Mouse (Mus musculus) ovary, postnatal 10 days (tissue): ENCODE measurements around the gene Eng.

Source experiments
- DNase-seq: peaks from one replicate; pipeline ENCODE4 v3.0.0; 2022; ENCODE audit warnings: low spot score

Gene Eng

DNA sequence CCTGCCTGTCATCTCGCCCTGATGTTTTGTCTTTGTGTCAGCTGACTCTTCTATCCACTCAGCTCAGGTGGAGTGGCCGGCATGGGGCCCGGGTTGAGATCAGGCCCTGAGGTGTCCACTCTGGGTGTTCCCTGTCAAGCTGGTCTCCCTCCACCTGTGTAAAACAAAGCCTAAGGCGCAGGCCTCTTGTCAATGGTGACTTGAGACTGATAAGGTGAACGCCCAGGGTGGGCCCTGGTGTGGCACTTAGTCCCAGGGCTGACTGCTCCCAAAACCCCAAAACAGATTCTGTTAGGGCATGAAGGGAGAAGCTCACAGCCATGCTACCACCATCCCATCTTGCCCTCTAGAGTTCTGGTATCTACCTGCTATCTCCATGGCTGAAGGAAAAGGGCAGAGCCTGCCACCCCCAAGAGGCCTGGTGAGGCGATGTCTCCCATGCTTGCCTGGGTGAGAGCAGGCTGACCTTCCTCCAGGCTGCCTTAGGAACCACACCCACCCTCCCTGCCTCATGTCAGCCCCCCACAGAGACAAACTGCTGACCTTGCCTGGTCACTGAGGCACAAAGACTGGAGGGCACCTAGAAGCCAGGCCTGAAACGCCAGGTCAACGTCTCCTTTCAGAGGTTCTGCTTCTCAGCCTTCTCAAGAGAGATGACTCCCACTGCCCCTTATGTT lies 1.5 kb upstream of the Eng start:
- no peak for DNase-seq

DNA sequence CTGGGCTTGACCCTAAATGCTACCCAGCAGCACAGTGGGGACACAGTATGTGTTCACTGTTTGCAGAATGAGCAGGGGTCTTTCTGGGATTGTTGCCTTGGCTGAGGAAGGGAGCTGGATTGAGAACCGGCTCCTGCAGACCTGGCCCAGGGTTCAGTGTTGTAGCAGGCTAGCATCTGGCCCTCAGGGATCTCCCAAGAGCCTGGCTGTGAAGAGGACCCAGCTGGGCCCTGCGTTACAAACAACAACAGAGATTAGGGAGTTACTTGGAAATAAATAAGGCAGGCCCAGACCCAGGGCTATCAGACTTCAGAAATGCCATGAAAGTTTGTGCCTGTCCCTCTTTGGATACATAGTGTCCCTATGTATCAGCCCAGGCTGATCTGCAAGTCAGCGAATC lies 748 bp upstream of the Eng start:
- no peak for DNase-seq

DNA sequence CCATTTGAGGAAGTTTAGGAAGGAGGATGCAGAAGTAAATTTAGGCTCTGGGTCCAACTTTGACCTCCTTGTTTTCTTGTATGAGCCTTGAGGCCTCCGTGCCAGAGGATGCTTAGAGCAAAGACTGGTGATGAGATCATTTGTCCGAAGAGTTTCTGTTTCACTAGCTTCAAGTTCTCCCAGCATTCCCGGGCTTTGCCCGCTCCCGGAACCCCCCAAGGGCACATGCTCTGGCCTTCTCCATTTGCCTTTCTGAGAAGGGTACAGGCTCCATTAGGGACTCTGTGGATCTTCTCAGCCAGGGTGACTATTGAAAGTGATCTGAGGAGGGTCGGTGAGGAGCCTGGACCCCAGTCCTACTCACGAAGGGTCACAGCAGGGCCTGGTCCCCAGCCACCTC lies 971 bp downstream of the Eng start:
- no peak for DNase-seq

DNA sequence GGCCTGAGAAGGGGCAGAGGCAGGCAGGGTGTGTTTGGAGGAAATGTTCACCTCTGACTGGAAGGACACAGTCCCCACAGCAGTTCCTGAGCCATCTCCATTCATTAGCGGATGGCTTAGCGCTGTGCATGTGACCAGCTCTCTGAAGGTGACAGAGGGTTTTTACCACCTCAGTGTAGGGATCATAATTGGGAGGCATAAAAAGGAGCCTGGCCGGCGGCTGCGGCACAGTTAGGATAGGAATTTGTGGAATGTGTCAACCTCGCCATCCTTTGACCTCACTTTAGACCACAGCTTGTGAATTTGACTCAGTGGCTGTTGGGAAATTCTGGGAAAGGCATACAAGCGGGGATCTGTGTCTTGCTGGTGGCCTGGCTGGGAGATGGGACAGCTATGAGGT lies 7.4 kb downstream of the Eng start:
- no peak for DNase-seq

DNA sequence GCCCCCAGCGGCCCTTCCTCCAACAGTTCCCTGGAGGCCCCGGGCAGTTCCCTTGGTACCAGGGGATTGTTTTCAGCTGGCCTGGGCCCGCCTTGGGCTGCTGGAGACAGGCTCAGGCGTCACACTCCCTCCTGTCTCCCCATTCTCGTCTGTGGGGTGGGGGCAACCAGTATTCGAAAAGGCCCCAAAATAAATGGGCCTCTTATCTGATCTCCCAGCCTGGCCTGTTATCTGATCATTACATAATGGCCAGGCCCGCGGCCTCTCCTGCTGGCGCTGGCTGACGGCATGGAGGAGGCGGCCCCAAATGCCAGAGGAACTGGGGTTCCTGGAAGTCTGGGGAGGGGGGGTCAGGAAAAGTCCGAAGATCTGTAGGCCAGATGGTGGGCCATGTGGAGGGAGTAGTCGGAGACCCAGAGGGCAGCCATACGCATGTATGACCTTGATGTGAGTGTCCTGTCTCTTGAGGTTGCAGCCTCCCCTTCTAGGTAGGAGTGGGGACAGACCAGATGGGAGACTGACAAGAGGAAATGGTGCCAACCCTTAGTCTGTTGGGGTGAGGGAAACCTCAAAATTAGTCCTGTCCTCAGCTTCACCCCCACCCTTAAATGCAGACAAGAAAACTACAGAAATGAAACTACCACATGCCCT lies 8.5 kb downstream of the Eng start:
- no peak for DNase-seq

DNA sequence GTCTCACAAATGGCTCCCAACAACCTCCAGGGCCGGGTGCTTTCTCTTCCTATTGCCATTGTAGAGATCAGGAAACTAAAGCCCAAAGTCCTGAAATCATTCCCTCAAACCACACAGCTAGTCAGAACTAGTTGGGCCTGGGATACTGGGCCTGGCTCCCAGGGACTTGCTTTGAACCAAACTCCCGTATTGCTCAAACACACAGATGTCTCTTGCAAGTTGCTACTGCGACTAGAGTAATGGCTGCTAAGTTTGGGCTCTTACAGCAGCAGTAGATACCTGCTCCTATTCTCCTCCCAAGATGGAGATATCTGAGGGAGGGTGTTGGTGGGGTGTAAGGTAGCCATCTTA lies 9.0 kb downstream of the Eng start:
- no peak for DNase-seq

DNA sequence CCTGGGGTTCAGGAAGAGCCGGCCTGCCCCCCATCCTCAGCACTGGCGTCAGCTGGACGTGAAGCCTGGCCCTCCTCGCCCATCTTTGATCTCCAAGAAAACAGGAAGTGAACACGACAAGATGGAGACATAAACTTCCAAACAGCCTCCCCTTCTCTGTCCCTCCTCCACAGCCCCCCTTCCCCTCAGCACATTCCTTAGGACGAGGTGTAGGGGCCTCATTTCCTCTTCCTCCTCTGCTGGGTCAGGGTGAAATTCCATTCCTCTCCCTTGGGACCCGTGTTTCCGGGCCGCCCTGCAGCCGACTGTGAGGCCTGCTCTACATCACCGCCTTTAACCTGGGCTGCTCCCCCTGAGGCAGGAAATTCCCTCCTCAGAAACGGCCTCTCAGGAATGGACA lies 9.4 kb downstream of the Eng start:
- no peak for DNase-seq

DNA sequence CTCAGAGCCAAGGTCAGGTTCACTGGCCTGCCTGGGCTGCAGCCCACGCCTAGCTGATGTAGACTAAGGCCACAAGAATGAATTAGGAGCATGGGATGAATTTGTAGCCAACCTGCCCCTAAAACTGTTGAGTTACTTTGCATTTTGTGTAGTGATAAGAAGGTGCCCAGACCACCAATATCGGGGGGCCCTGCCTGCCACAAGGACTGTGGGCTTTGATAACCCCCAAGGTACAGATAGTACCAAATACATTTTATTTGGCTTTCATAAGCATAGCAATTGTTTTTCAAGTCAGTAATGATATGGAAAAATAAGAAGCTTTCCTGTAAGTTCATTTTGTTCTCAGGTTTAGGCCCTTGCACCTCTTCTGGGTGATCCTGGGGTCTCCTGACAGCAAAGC lies 12.5 kb downstream of the Eng start:
- DNase-seq = no peak

DNA sequence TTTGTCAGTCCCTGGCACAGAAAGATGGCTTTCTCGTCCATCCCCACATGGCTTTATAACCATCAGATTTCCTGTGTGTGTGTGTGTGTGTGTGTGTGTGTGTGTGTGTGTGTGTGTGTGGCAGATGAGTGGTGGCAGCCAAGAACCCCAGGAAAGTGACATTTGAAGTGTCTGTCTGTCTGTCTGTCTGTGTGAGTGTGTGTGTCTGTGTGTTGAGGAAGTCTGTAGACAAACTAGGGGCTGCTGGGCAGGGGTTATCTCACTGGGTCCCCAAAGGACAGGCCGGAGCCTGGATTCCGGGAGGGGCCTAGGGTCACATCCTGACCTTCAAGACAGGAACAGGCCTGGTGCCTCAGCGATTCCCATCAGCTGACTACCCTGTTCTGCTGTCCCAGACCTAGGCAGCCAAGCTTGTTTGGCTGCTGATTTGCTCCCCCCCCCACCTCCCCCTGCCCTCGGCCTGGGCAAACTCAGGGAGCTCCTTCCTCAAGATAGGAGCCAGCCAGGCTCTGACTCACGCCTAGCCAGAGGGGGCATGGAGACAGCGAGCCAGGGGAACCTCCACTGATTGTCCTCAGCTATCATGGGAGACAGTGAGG lies 15.2 kb downstream of the Eng start:
- DNase-seq = no peak

DNA sequence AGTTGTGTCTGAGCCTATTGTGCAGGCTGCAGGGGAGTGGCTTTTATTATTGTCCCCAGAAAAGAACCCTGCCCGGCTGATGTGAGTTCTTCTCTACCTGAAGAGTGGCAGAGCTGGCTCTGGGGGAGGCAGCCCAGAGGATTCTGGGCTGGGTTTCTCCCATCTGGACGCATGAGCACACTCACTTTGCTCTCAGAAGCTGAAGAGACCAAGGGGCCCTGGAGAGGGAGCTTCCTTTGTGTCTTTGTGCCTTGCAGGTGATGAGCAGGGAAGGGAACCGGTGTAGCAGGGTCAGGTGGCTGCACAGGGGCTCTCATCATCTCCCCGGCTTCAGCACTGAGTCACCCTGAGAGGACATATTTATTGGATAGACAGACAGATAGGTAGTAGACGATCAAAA lies 15.9 kb downstream of the Eng start:
- DNase-seq = no peak

DNA sequence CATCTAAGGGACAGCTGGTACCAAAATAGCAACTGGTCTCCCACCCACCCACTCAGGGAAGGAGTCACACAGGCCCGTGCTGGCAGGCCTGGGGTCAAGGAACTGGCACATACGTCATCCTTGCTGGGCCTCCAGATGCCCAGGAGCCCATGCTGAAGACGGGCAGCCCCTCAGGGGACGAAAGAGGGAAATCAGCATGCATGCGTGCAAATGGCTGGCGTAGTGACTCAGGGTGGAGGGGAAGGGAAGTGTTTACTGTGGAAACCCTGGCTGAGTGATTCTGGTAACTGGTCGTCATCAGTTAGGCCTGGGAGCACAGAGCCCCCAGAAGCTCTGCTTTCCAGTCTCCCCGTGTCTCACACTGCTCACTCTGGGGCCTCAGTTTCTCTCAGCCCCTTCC lies 18.9 kb downstream of the Eng start:
- no peak for DNase-seq

DNA sequence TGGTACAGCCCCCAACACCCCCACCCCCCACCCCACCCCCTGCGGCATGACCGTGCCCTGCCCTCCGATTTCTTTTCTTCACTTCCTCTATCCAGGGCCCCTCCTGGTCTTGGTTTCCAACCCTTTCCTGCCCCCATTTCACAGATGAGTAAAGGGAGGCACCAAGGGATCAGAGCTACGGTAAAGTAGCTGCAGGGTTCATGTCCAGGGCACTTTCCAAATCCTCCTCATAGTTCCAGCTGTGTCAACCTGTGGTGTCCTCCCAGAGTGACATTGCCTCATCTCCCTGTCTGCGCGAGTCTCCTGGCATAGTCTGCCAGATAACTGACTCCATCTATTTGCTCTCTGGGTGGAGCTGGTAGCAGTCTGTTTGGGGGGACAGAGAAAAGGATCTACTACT lies 19.5 kb downstream of the Eng start:
- DNase-seq = no peak

DNA sequence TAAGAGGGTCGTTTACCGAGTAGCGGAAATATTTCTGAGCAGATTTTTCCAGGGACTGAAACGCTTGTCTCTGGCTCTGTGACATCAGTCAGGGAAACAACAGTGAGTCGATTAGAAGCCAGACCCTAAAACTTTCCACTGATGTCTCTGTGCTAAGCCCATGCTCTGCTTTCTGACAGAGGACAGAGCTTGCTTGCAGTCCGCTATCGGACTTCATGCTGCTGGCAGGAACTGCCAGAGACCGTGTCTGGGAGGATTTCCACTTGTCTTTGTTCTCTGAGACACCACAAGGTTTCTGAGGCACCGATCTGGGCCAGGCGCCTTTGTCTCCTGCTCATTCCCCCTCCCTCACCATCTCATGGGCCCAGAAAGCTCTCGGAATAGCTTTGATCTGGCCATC lies 21.4 kb downstream of the Eng start:
- no peak for DNase-seq

DNA sequence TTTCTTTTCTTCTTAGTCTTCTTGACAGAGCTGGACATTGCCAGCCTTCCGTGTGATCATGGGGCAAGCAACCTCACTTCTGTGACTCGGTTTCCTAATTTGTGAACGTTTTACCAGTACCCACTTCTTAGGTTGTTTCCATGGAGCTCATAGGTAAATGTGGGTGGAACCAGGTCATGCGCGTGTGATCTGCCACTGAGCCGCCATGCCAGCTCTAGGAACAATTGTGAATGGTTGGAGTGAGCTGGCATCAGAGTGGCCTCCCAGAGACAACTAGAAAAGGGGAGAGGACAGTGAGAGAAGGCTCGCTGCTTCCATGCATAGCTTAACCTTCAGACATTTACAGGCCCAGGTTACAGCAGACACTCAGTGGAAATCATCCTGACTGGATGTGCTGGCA lies 21.8 kb downstream of the Eng start:
- no peak for DNase-seq

DNA sequence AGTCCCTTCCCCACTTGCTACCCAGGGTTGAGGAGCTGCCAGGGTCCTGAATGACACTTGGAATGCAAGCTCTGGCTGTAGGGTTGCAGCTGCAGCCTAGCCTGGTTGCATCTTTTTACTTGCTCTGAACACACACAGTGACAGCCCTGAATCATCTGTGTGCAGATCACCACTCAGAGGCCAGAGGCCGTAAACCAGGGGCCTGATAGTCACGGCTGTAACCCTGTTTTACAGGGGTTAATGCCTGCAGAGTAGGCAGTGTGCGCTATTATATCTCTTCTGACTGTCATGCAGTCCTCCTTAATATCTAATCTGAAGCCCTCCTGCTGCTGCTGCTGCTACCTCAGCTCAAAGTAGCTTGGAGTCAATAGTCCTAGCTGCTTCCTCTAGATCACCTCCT lies 23.5 kb downstream of the Eng start:
- DNase-seq = no peak

DNA sequence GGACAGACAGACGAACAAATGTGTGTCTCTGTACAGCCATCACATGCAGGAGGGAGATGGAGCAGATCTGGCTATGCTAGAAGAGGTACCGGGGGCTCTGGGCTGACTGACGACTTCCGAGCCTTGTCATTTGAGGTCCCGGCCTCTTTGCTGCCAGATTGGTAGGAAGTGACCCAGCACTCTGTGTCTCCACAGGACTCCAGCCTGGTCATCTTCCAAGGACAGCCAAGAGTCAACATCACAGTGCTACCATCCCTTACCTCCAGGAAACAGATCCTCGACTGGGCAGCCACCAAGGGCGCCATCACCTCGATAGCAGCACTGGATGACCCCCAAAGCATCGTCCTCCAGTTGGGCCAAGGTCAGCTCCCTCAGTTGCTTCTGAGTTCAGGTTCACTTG lies 24.8 kb downstream of the Eng start:
- no peak for DNase-seq

DNA sequence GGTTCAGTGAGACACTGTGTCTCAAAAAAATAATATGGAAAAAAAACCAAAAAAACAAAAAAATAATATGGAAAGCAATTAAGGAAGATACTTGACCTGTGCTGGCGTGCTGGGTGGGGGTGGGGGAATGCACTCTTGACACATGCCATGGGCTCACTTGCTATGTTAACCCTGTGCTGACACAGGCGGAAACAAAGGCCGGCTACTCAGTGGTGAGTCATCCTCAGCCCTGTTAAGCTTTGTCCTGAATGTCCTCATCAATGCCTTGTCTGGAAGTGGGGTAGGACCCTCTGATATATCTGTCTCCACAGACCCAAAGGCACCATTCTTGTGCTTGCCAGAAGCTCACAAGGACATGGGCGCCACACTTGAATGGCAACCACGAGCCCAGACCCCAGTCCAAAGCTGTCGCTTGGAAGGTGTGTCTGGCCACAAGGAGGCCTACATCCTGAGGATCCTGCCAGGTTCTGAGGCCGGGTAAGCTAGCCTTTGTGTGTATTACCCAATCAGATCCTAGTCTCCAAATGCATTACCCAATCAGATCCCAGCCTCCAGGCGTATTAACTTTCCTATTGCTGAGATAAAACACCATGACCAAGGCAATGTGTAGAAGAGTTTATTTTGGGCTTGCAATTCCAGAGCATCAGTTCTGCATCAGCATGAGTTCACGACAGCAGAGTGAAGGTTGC lies 25.7 kb downstream of the Eng start:
- DNase-seq = no peak

DNA sequence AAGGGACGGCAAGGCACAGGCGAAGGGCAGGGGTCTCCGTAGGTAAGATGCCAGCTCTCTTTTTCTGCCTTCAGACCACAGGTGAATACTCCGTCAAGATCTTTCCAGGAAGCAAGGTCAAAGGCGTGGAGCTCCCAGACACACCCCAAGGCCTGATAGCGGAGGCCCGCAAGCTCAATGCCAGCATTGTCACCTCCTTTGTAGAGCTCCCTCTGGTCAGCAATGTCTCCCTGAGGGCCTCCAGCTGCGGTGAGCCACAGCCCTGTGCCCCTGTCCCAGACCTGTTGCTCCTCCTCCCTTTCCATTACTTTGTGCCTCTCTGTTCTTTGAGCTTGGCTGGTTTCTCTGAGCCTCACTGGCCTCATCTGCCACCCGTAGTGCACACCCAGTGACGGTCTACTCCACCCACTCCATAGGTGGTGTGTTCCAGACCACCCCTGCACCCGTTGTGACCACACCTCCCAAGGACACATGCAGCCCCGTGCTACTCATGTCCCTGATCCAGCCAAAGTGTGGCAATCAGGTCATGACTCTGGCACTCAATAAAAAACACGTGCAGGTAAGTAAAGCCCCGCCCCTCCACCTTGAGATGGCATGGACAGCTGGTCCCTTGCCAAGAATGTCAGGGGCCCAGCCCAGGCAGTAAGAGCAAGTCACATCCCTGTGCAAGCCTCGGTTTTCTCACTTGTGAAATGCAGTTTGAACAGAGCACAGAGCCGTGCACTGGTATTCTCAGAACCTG lies 27.0 kb downstream of the Eng start:
- no peak for DNase-seq

DNA sequence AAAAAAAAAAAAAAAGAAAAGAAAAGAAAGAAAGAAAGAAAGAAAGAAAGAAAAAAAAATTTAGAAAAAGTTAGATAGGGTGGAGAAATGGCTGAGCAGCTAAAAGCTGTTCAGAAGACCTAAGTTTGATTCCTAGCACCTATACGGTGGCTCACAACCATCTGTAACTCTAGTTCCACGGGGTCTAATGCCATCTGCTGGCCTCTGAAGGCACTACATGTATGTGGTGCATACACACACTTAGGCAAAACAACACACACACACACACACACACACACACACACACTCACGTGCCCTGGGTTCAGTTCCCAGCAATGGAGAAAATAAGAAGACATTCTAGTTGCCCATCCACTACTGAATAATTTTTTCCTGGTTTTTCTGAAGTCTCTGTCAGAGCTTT lies 30.4 kb downstream of the Eng start:
- no peak for DNase-seq

DNA sequence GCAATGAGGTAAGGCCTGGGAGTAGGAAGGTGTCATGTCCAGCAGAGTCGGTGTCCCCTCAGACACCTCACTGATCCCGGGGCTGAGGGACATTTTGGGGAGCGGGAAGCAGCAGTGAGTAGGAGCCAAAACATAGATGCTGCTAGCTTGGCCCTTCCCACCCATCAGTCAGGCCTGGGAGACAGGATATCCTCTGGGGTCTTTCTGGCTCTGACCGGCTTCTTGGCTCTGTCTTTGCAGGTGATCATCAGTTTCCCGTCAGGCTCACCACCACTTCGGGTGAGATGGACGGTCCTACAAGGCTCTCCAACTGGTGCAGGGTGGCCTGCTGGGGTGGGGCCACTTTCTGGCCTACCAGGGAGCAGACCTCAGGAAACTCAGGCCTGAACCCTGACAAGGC lies 31.3 kb downstream of the Eng start:
- DNase-seq = no peak

DNA sequence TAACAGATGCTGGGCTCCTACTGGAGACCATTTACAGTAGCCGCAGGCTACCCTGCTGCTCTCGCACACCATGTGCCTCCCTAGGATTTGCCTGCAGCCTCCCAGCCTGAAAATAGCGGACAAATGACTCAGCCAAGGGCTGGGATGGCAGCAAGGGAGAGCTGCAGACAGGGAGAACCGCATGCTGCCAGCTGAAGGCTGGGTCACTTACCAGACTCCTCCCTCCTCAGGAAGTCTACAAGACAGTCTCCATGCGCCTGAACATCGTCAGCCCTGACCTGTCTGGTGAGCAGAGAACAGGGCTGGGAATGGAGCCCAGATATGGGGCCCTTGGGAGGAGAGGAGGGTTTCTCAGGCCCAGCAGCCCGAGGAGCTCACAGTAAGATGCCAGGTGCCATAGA lies 33.7 kb downstream of the Eng start:
- no peak for DNase-seq

DNA sequence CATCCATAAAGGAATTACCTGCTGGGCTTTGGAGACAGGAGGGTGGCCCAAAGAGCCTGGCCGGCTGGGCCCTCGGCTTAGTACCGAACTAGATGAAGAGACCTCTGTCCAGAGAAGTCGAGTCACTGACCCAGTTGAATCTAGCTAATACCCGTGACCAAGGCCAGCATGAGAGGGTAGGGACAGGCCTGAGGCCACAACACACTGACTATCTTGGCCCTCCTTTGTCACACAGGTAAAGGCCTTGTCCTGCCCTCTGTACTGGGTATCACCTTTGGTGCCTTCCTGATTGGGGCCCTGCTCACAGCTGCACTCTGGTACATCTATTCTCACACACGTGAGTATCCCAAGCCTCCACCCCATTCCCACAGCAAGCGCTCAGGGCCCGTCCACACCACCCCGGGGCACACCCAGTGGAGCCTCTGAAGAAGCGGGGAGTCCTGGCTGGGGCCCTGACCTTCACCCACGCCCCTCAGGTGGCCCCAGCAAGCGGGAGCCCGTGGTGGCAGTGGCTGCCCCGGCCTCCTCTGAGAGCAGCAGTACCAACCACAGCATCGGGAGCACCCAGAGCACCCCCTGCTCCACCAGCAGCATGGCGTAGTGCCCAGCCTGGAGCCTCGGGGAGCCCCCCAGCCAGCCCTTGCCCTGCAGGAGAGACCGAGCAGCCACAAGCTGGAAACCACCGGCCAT lies 34.7 kb downstream of the Eng start:
- no peak for DNase-seq
